Mouse (Mus musculus) adrenal gland, postnatal 25 days (tissue): ENCODE results near the gene Snx10. TPM values are rescaled to one million over a fixed set of nuclear protein-coding genes. Genes with fewer than 3 reads are reported as not detected.
"Not testable (repeated sequence)": the region's sequence is repeated elsewhere in the genome, so short reads cannot be mapped to it uniquely, and the experiment has no call there.

Experiments used
- DNase-seq: peaks from one replicate; pipeline ENCODE4 v3.0.0; 2021; ENCODE audit warnings: mixed read lengths
- long read RNA-seq: library from polyadenylated mRNA; stranded (forward); transcript quantifications from one replicate; pipeline ENCODE4 v2.0.0, GENCODE M21; 2021
- total RNA-seq: library from RNA; stranded (reverse); gene quantifications from 2 replicates; pipeline ENCODE4 v1.2.3, GENCODE M21; 2021

Gene Snx10
- 23.7 and 26.6 TPM in 2 replicates for total RNA-seq
- long read RNA-seq, transcript Snx10-201 (7 exons, 2,480 nt) = minor isoform, 8 of 46 reads
- long read RNA-seq, transcript Snx10-207 (7 exons, 2,464 nt) = major isoform, 30 of 46 reads
- long read RNA-seq, partial matches to known transcripts = 0 of 46 reads
- long read RNA-seq, other reads (novel, unspliced or antisense) = 5 of 46 reads

GRCm38 (mm10) chr6:51523807-51524320 lies at the start of gene Snx10:
Gene Snx10 (plus strand): TSS chr6:51523901.
- peak; percentile 70 for DNase-seq

- no peak for DNase-seq
Measured at GRCm38 (mm10) chr6:51479136-51479731, 44.5 kb upstream of the Snx10 start.

- DNase-seq = no peak
Measured at GRCm38 (mm10) chr6:51481548-51481947, 42.2 kb upstream of the Snx10 start.

GRCm38 (mm10) chr6:51483861-51484260 lies 39.8 kb upstream of the Snx10 start:
- no peak for DNase-seq

- DNase-seq = not testable (repeated sequence)
Measured at GRCm38 (mm10) chr6:51484556-51484955, 39.1 kb upstream of the Snx10 start.

GRCm38 (mm10) chr6:51485646-51486045 lies 38.1 kb upstream of the Snx10 start:
- no peak for DNase-seq

- DNase-seq = no peak
Measured at GRCm38 (mm10) chr6:51486076-51486710, 37.5 kb upstream of the Snx10 start.

- DNase-seq = no peak
Measured at GRCm38 (mm10) chr6:51486731-51487130, 37.0 kb upstream of the Snx10 start.

- DNase-seq = peak; percentile 19
Measured at GRCm38 (mm10) chr6:51489787-51490186, 33.9 kb upstream of the Snx10 start.

- DNase-seq = no peak
Measured at GRCm38 (mm10) chr6:51497321-51498111, 26.2 kb upstream of the Snx10 start.

GRCm38 (mm10) chr6:51505671-51506070 lies 18.0 kb upstream of the Snx10 start:
- DNase-seq = no peak

- no peak for DNase-seq
Measured at GRCm38 (mm10) chr6:51507556-51507955, 16.1 kb upstream of the Snx10 start.

GRCm38 (mm10) chr6:51508750-51509648 lies 14.7 kb upstream of the Snx10 start:
- peak; percentile 81 for DNase-seq

GRCm38 (mm10) chr6:51510094-51510493 lies 13.6 kb upstream of the Snx10 start:
- DNase-seq = peak; percentile 42

- no peak for DNase-seq
Measured at GRCm38 (mm10) chr6:51510946-51511345, 12.8 kb upstream of the Snx10 start.

GRCm38 (mm10) chr6:51513745-51514144 lies 10.0 kb upstream of the Snx10 start:
- DNase-seq = no peak

- no peak for DNase-seq
Measured at GRCm38 (mm10) chr6:51514860-51515259, 8.8 kb upstream of the Snx10 start.

GRCm38 (mm10) chr6:51523310-51523709 lies 391 bp upstream of the Snx10 start:
- no peak for DNase-seq

- no peak for DNase-seq
Measured at GRCm38 (mm10) chr6:51524321-51524931, 725 bp downstream of the Snx10 start.

- DNase-seq = no peak
Measured at GRCm38 (mm10) chr6:51525001-51525400, 1.3 kb downstream of the Snx10 start.

- DNase-seq = no peak
Measured at GRCm38 (mm10) chr6:51529457-51529856, 5.8 kb downstream of the Snx10 start.
